Mouse (Mus musculus): ENCODE measurements around the gene Nup62.

The Nup62 gene

DNA sequence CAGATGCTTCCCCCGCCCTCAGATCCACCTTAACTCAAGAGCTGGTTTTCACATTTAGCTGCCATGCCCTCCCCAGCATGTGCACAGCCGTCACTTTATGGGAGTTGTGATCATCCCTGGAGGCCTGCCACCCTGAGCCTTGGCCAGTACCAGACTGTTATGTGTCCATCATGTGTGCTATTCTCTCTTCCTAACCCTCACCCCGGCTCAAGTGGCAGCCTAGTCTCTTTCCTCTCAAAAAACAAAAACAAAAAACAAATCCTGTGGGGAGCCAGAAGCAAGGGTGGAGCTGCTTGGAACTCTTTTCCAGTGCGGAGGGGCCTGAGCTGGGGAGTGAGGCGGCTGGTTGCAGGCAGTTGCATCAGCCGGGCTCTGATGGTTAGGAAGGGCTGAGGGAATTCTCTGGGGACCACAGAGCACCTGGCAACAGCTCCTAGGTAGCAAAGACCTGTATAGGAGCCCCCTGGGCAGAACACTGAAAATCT, 2.9 kb downstream of the Nup62 start:
- DNase-seq (ENCODE audit: low spot score in 2 of 2) = peak in 1 of 2 experiments; percentile 33

GRCm38 (mm10) chr7:44819391-44819790, 3.5 kb downstream of the Nup62 start:
- no peak for DNase-seq (ENCODE audit: low spot score in 2 of 2)

DNA sequence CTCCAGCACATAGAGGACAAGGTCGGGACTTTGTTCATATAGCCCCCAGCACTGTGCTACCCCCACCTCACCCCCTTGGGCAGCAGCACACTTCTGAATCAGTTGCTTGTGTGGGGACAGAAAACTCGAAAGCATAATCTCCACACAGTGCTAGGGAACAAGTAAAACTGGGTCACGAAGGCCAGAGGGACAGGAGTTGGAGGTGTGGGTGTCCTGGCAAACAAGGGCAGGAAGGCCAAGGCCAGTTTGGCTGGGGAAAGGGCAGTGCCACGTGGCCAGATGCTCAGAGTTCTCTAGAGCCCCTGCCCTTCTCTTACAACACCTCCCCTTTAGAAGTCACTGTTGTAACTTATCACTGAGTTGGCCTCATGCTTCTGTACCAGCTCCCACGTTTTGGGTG, 4.0 kb downstream of the Nup62 start:
- DNase-seq (ENCODE audit: low spot score in 2 of 2) = no peak

- DNase-seq (ENCODE audit: low spot score in 2 of 2) = no peak
These were observed 4.6 kb downstream of the Nup62 start for GRCm38 (mm10) chr7:44820525-44820924.

GRCm38 (mm10) chr7:44821666-44822448, 6.0 kb downstream of the Nup62 start:
- no peak for DNase-seq (ENCODE audit: low spot score in 2 of 2)

DNA sequence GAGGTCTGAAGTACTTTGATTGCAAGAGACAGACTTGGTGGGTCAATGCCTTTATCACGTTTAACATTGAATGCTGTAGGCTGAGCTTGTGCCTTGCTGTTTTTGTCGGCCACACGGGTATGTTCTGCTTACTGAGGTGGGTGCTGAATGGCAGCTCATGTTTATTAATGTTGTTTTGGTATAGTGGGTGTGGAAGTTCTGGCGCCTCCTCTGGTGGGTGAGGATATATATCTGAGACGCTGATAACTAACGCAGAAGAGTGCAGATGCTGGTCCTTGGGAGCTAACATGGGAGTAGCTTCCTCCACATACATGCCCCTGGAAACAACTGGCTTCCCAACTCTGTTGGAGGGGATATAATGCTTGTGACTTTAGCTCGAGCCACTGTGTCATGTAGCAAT, 7.5 kb downstream of the Nup62 start:
- peak; percentile 4 to 9 for DNase-seq (ENCODE audit: low spot score in 2 of 2)

DNA sequence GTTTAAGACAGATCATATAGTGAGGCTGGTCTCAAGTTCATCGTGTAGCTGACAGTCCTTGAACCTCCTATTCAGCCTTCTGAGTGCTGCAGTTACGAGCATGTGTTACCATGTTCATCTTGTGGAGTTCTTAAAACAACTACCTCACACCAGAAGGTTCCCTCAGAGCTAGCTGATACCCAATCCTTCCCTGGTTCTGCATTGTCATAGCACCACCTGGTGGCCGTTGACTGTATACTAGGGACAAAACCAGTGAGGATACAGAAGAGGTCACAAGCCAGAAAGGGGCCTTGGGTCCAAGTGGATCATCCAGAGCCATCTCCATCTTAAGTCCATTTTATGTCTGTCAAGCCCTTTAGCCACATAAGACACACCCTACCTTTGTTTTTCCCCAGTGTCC, 9.0 kb downstream of the Nup62 start:
- DNase-seq (ENCODE audit: low spot score in 2 of 2) = peak; percentile 84 to 88

DNA sequence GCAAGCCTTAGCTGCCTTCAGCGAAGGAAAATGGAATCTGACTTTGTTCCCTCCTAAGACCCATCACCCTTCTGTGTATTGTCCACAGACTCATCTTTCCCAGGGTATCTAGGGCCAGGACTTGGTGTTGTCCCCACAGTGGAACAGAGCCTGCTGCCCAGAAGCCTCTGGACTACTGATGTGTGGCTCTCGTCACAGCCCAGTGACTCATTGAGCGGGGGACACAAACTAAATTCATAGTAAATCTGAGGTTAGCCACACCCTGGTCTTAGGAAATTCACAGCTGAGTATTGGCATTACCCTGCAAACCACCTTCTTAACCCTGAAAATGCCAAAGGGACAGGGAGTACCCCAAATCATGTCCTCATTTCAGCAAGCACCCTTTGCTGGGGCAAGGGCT, 10.9 kb downstream of the Nup62 start:
- DNase-seq (ENCODE audit: low spot score in 2 of 2) = no peak

DNA sequence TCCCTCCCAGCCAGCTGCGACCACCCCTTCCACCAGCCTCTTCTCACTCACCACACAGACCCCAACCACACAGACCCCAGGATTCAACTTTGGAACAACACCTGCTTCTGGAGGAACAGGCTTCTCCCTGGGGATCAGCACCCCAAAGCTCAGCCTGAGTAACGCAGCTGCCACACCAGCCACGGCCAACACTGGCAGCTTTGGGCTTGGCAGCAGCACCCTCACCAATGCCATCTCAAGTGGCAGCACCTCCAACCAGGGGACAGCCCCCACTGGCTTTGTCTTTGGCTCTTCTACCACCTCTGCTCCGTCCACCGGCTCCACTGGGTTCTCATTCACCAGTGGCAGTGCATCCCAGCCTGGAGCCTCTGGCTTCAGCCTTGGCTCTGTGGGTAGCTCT, 12.8 kb downstream of the Nup62 start:
- DNase-seq (ENCODE audit: low spot score in 2 of 2) = no peak

GRCm38 (mm10) chr7:44832763-44833162, 16.9 kb downstream of the Nup62 start:
- no peak for DNase-seq (ENCODE audit: low spot score in 2 of 2)

GRCm38 (mm10) chr7:44835373-44836015, 19.6 kb downstream of the Nup62 start:
- no peak for DNase-seq (ENCODE audit: low spot score in 2 of 2)

GRCm38 (mm10) chr7:44836016-44836404, 20.1 kb downstream of the Nup62 start:
- DNase-seq (ENCODE audit: low spot score in 2 of 2) = no peak

- no peak for DNase-seq (ENCODE audit: low spot score in 2 of 2)
These were observed 20.6 kb downstream of the Nup62 start for GRCm38 (mm10) chr7:44836423-44837053.

GRCm38 (mm10) chr7:44838073-44838472, 22.2 kb downstream of the Nup62 start:
- no peak for DNase-seq (ENCODE audit: low spot score in 2 of 2)

DNA sequence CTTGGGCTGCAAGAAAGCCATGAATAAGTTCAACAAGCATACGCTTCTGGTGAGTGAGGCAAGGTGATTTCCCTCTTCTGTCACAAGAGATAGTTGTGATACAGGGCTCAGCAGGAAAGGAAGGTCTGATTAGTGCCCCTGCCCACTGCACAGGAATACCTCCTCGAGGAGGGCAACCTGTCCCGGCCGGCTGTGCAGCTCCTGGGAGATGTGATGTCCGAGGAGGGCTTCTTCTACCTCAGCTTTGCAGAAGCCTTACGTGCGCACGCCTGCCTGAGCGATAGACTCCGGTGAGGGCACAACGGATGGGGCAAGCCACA, 23.2 kb downstream of the Nup62 start:
- DNase-seq (ENCODE audit: low spot score in 2 of 2) = no peak

GRCm38 (mm10) chr7:44839491-44840191, 23.8 kb downstream of the Nup62 start:
- DNase-seq (ENCODE audit: low spot score in 2 of 2) = peak; percentile 61 to 65

GRCm38 (mm10) chr7:44840426-44840825, 24.5 kb downstream of the Nup62 start:
- DNase-seq (ENCODE audit: low spot score in 2 of 2) = no peak

- no peak for DNase-seq (ENCODE audit: low spot score in 2 of 2)
These were observed 26.1 kb downstream of the Nup62 start for GRCm38 (mm10) chr7:44841825-44842463.

- DNase-seq (ENCODE audit: low spot score in 2 of 2) = no peak
These were observed 29.1 kb downstream of the Nup62 start for GRCm38 (mm10) chr7:44845006-44845405.

- DNase-seq (ENCODE audit: low spot score in 2 of 2) = no peak
These were observed 30.9 kb downstream of the Nup62 start for GRCm38 (mm10) chr7:44846804-44847203.

- peak in 1 of 2 experiments; percentile 10 for DNase-seq (ENCODE audit: low spot score in 2 of 2)
These were observed 31.9 kb downstream of the Nup62 start for GRCm38 (mm10) chr7:44847772-44848171.
